Mouse (Mus musculus): ENCODE measurements around the gene Bag5. TPM values are rescaled to one million over a fixed set of nuclear protein-coding genes. Genes with fewer than 3 reads are reported as not detected.

Bag5 gene
- total and polyA plus RNA-seq, 2 experiments from 2014 or later: 16.3 to 34.7 TPM

DNA sequence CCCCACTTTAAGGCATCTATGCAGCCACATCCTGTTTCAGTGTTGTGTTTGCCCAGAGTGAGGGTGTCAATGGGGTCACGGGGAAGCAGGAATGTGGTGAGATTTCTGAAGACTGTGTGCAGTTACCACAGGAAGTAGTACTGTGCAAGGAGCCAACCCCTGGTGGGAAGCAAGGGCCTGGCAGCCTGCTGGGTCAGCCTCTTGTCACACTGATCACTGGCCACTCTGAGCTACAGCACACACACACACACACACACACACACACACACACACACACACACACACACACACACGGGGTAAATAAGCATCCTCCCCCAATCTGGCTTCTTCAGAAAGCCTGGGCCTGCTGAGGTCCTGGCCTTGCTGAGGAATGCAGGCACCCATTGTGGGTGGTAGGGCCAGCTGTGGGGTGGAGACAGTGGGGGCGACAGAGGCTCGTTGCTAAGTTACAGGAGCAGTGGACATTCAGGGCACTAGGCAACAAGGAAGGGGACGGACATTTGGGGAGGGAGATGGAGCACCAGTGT, 21.6 kb downstream of the Bag5 start:
- Histone ChIP-seq H3K9ac (replicated peaks; ENCODE audit: low read depth, low read length) (no peak overlapping the region; the same call in 1 of the 2 replicates), H3K36me3 (replicated peaks; ENCODE audit: control insufficient read depth, insufficient read depth, low read length) (no peaks in the 10 kb centered on the region), H3K4me1 (ENCODE audit: control insufficient read depth, insufficient read depth) (peaks cover 57% of the 10 kb centered on the region), H3K27me3 (ENCODE audit: control insufficient read depth, insufficient read depth, low read length) (no peaks in the 10 kb centered on the region), H3K27ac (ENCODE audit: low read depth) (0 out of 2 replicates have a peak overlapping the region, but pooled peaks have one; percentile 40), H3K4me2 (ENCODE audit: low read depth, low read length) (no peak overlapping the region), H3K9me3 (replicated peaks; ENCODE audit: control insufficient read depth, low read length) (no peaks in the 10 kb centered on the region), H3K4me3 (ENCODE audit: low read depth, low read length) (no peak overlapping the region)
- WGBS: 18% methylated on average over 5 of the region's 5 CpGs
- ATAC-seq (ENCODE audit: insufficient read depth, low read depth) (no peak), DNase-seq (ENCODE audit: low spot score) (peak; percentile 24)
- no peak for TF ChIP-seq CTCF (IDR thresholded peaks at IDR 0.05; ENCODE audit: low read depth)
- TF ChIP-seq EP300 (IDR thresholded peaks at IDR 0.05; ENCODE audit: low read depth): no peak

DNA sequence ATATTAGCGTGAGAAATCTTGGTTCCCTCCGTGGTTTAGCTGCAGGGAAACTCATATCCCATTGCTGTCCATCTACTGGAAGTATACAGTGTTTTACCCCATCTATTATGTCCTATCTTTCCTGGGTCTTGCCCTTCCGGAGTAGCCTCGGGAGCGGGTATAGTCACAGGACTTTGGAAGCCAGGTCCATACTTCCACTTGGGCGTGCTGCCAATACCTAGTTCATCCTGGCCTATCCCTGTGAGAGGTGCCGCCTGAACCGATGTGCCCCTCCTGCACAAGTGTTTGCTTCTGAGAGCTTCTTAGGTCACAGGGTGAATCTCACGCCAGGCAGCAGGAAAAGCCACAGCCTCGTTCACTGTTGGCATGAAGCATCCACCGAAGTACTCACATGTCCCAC, 23.6 kb downstream of the Bag5 start:
- TF ChIP-seq CTCF (IDR thresholded peaks at IDR 0.05; ENCODE audit: low read depth) (no peak), EP300 (IDR thresholded peaks at IDR 0.05; ENCODE audit: low read depth) (no peak)
- WGBS: 42% methylated on average over 11 of the region's 11 CpGs
- DNase-seq (ENCODE audit: low spot score): no peak
- peaks cover 52% of the 10 kb centered on the region for H3K4me1 ChIP-seq (ENCODE audit: control insufficient read depth, insufficient read depth)
- no peaks in the 10 kb centered on the region for H3K9me3 ChIP-seq (replicated peaks; ENCODE audit: control insufficient read depth, low read length)
- no peaks in the 10 kb centered on the region for H3K27me3 ChIP-seq (ENCODE audit: control insufficient read depth, insufficient read depth, low read length)
- H3K4me2 ChIP-seq (ENCODE audit: low read depth, low read length): no peak overlapping the region
- peak overlapping the region; percentile 11; the same call in 1 of the 2 replicates for H3K27ac ChIP-seq (ENCODE audit: low read depth)
- no peak overlapping the region for H3K4me3 ChIP-seq (ENCODE audit: low read depth, low read length)
- H3K9ac ChIP-seq (replicated peaks; ENCODE audit: low read depth, low read length): no peak overlapping the region
- ATAC-seq (ENCODE audit: insufficient read depth, low read depth): no peak
- H3K36me3 ChIP-seq (replicated peaks; ENCODE audit: control insufficient read depth, insufficient read depth, low read length): no peaks in the 10 kb centered on the region

GRCm38 (mm10) chr12:111688069-111688428, 25.0 kb downstream of the Bag5 start:
- ATAC-seq (ENCODE audit: insufficient read depth, low read depth) (0 out of 2 replicates have a peak, but pooled peaks have one; percentile 3), DNase-seq (ENCODE audit: low spot score) (no peak)
- no peak overlapping the region for H3K4me2 ChIP-seq (ENCODE audit: low read depth, low read length)
- H3K4me3 ChIP-seq (ENCODE audit: low read depth, low read length): no peak overlapping the region
- no peaks in the 10 kb centered on the region for H3K9me3 ChIP-seq (replicated peaks; ENCODE audit: control insufficient read depth, low read length)
- WGBS: 10% methylated on average over 2 of the region's 2 CpGs
- no peak overlapping the region for H3K9ac ChIP-seq (replicated peaks; ENCODE audit: low read depth, low read length)
- no peak for TF ChIP-seq EP300 (IDR thresholded peaks at IDR 0.05; ENCODE audit: low read depth)
- TF ChIP-seq CTCF (IDR thresholded peaks at IDR 0.05; ENCODE audit: low read depth): no peak
- peaks cover 43% of the 10 kb centered on the region for H3K4me1 ChIP-seq (ENCODE audit: control insufficient read depth, insufficient read depth)
- H3K36me3 ChIP-seq (replicated peaks; ENCODE audit: control insufficient read depth, insufficient read depth, low read length): no peaks in the 10 kb centered on the region
- H3K27ac ChIP-seq (ENCODE audit: low read depth): peak overlapping the region; percentile 98
- H3K27me3 ChIP-seq (ENCODE audit: control insufficient read depth, insufficient read depth, low read length): no peaks in the 10 kb centered on the region

- H3K27me3 ChIP-seq (ENCODE audit: control insufficient read depth, insufficient read depth, low read length): no peaks in the 10 kb centered on the region
- no peaks in the 10 kb centered on the region for H3K36me3 ChIP-seq (replicated peaks; ENCODE audit: control insufficient read depth, insufficient read depth, low read length)
- ATAC-seq (ENCODE audit: insufficient read depth, low read depth) (peak; percentile 91), DNase-seq (ENCODE audit: low spot score) (peak; percentile 92)
- peak overlapping the region; percentile 98 for H3K27ac ChIP-seq (ENCODE audit: low read depth)
- H3K4me1 ChIP-seq (ENCODE audit: control insufficient read depth, insufficient read depth): peaks cover 47% of the 10 kb centered on the region
- TF ChIP-seq CTCF (IDR thresholded peaks at IDR 0.05; ENCODE audit: low read depth) (no peak), EP300 (IDR thresholded peaks at IDR 0.05; ENCODE audit: low read depth) (no peak; the same call in 1 of the 2 replicates)
- no peak overlapping the region for H3K4me3 ChIP-seq (ENCODE audit: low read depth, low read length)
- H3K4me2 ChIP-seq (ENCODE audit: low read depth, low read length): no peak overlapping the region
- H3K9me3 ChIP-seq (replicated peaks; ENCODE audit: control insufficient read depth, low read length): no peaks in the 10 kb centered on the region
- peak overlapping the region; percentile 9; the same call in 1 of the 2 replicates for H3K9ac ChIP-seq (replicated peaks; ENCODE audit: low read depth, low read length)
- 6% methylated on average over 14 of the region's 14 CpGs for WGBS
Measured at GRCm38 (mm10) chr12:111687350-111688068, 25.5 kb downstream of the Bag5 start.

- no peak for TF ChIP-seq CTCF (IDR thresholded peaks at IDR 0.05; ENCODE audit: low read depth)
- TF ChIP-seq EP300 (IDR thresholded peaks at IDR 0.05; ENCODE audit: low read depth): no peak
- Histone ChIP-seq H3K4me1 (ENCODE audit: control insufficient read depth, insufficient read depth) (peaks cover 50% of the 10 kb centered on the region), H3K27me3 (ENCODE audit: control insufficient read depth, insufficient read depth, low read length) (no peaks in the 10 kb centered on the region), H3K27ac (ENCODE audit: low read depth) (peak overlapping the region; percentile 98), H3K4me3 (ENCODE audit: low read depth, low read length) (no peak overlapping the region), H3K9ac (replicated peaks; ENCODE audit: low read depth, low read length) (0 out of 2 replicates have a peak overlapping the region, but pooled peaks have one; percentile 9), H3K4me2 (ENCODE audit: low read depth, low read length) (no peak overlapping the region), H3K36me3 (replicated peaks; ENCODE audit: control insufficient read depth, insufficient read depth, low read length) (no peaks in the 10 kb centered on the region), H3K9me3 (replicated peaks; ENCODE audit: control insufficient read depth, low read length) (no peaks in the 10 kb centered on the region)
- no peak for ATAC-seq (ENCODE audit: insufficient read depth, low read depth)
- WGBS: 76% methylated on average over 4 of the region's 4 CpGs
- no peak for DNase-seq (ENCODE audit: low spot score)
Measured at GRCm38 (mm10) chr12:111686390-111686789, 26.7 kb downstream of the Bag5 start.
